Mouse (Mus musculus): Measurements from ENCODE around the gene Tanc2. TPM values are rescaled to one million over a fixed set of nuclear protein-coding genes. Genes with fewer than 3 reads are reported as not detected.

The Tanc2 gene
- polyA plus RNA-seq, 1 experiment: 6.2 TPM

GRCm38 (mm10) chr11:105828175-105828574 lies 238.4 kb downstream of the Tanc2 start:
- Histone ChIP-seq H3K36me3 (ENCODE audit: control insufficient read depth, insufficient read depth, low read length) (no peaks in the 10 kb centered on the region), H3K27me3 (ENCODE audit: control insufficient read depth, insufficient read depth, low read length) (no peaks in the 10 kb centered on the region), H3K27ac (ENCODE audit: control insufficient read depth, insufficient read depth, low read depth, low read length) (no peak overlapping the region), H3K4me3 (ENCODE audit: control insufficient read depth, low read depth, low read length) (no peak overlapping the region), H3K4me1 (ENCODE audit: control insufficient read depth, insufficient read depth, low read length) (no peaks in the 10 kb centered on the region)
- TF ChIP-seq CTCF (IDR thresholded peaks at IDR 0.05; ENCODE audit: control insufficient read depth, insufficient read depth, insufficient replicate concordance, low read depth, low read length) (no peak), POLR2A (IDR thresholded peaks at IDR 0.05; ENCODE audit: control insufficient read depth, low read depth, low read length) (no peak)

DNA sequence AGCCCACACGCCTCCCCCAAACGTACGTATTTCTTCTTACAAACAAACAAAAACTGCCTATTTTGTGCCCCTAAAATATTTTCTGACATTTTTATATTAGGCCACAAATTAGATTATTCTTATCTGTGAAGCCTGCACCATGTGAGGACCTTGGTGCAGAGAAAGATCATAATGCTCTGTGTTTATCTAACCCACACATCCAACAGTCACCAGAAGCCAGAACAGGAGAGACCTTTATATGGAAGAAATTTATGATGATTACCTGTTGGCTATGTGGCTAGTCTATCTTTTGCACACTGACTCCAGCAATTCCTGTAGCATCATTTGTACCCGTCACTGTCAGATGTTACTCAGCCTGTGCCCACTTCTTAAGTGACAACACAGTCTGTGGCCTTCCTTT lies 245.4 kb downstream of the Tanc2 start:
- no peaks in the 10 kb centered on the region for H3K36me3 ChIP-seq (ENCODE audit: control insufficient read depth, insufficient read depth, low read length)
- no peaks in the 10 kb centered on the region for H3K4me1 ChIP-seq (ENCODE audit: control insufficient read depth, insufficient read depth, low read length)
- TF ChIP-seq POLR2A (IDR thresholded peaks at IDR 0.05; ENCODE audit: control insufficient read depth, low read depth, low read length): no peak
- TF ChIP-seq CTCF (IDR thresholded peaks at IDR 0.05; ENCODE audit: control insufficient read depth, insufficient read depth, insufficient replicate concordance, low read depth, low read length): no peak
- no peaks in the 10 kb centered on the region for H3K27me3 ChIP-seq (ENCODE audit: control insufficient read depth, insufficient read depth, low read length)
- H3K27ac ChIP-seq (ENCODE audit: control insufficient read depth, insufficient read depth, low read depth, low read length): no peak overlapping the region
- no peak overlapping the region for H3K4me3 ChIP-seq (ENCODE audit: control insufficient read depth, low read depth, low read length)

- no peaks in the 10 kb centered on the region for H3K36me3 ChIP-seq (ENCODE audit: control insufficient read depth, insufficient read depth, low read length)
- H3K27ac ChIP-seq (ENCODE audit: control insufficient read depth, insufficient read depth, low read depth, low read length): no peak overlapping the region
- H3K4me3 ChIP-seq (ENCODE audit: control insufficient read depth, low read depth, low read length): no peak overlapping the region
- H3K27me3 ChIP-seq (ENCODE audit: control insufficient read depth, insufficient read depth, low read length): no peaks in the 10 kb centered on the region
- H3K4me1 ChIP-seq (ENCODE audit: control insufficient read depth, insufficient read depth, low read length): no peaks in the 10 kb centered on the region
- no peak for TF ChIP-seq CTCF (IDR thresholded peaks at IDR 0.05; ENCODE audit: control insufficient read depth, insufficient read depth, insufficient replicate concordance, low read depth, low read length)
Observed at GRCm38 (mm10) chr11:105836344-105836891, 246.6 kb downstream of the Tanc2 start.

GRCm38 (mm10) chr11:105837962-105838361 lies 248.2 kb downstream of the Tanc2 start:
- TF ChIP-seq POLR2A (IDR thresholded peaks at IDR 0.05; ENCODE audit: control insufficient read depth, low read depth, low read length) (no peak), CTCF (IDR thresholded peaks at IDR 0.05; ENCODE audit: control insufficient read depth, insufficient read depth, insufficient replicate concordance, low read depth, low read length) (no peak)
- no peaks in the 10 kb centered on the region for H3K36me3 ChIP-seq (ENCODE audit: control insufficient read depth, insufficient read depth, low read length)
- no peak overlapping the region for H3K27ac ChIP-seq (ENCODE audit: control insufficient read depth, insufficient read depth, low read depth, low read length)
- H3K4me3 ChIP-seq (ENCODE audit: control insufficient read depth, low read depth, low read length): no peak overlapping the region
- H3K27me3 ChIP-seq (ENCODE audit: control insufficient read depth, insufficient read depth, low read length): no peaks in the 10 kb centered on the region
- no peaks in the 10 kb centered on the region for H3K4me1 ChIP-seq (ENCODE audit: control insufficient read depth, insufficient read depth, low read length)

DNA sequence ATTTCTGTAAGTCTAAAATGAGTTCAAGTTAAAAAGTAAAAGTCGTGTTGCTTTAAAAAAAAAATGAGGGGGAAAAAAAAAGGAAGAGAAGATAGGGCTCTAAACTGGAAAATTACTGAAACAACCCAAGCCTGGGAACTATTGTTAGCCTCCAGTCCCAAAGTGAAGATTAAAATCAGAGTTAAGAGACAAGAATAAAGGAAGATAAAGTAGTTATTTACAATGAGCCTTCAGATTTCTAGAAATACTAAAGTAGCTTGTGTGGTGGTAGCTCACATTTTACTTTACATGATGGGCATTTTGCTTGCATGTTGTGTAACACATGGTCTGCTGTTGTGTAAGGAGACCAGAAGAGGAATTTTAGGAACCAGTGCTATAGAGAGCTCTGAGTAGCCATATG lies 256.1 kb downstream of the Tanc2 start:
- no peak overlapping the region for H3K4me3 ChIP-seq (ENCODE audit: control insufficient read depth, low read depth, low read length)
- no peaks in the 10 kb centered on the region for H3K27me3 ChIP-seq (ENCODE audit: control insufficient read depth, insufficient read depth, low read length)
- no peaks in the 10 kb centered on the region for H3K4me1 ChIP-seq (ENCODE audit: control insufficient read depth, insufficient read depth, low read length)
- TF ChIP-seq POLR2A (IDR thresholded peaks at IDR 0.05; ENCODE audit: control insufficient read depth, low read depth, low read length): no peak
- TF ChIP-seq CTCF (IDR thresholded peaks at IDR 0.05; ENCODE audit: control insufficient read depth, insufficient read depth, insufficient replicate concordance, low read depth, low read length): no peak
- H3K36me3 ChIP-seq (ENCODE audit: control insufficient read depth, insufficient read depth, low read length): no peaks in the 10 kb centered on the region
- H3K27ac ChIP-seq (ENCODE audit: control insufficient read depth, insufficient read depth, low read depth, low read length): no peak overlapping the region

DNA sequence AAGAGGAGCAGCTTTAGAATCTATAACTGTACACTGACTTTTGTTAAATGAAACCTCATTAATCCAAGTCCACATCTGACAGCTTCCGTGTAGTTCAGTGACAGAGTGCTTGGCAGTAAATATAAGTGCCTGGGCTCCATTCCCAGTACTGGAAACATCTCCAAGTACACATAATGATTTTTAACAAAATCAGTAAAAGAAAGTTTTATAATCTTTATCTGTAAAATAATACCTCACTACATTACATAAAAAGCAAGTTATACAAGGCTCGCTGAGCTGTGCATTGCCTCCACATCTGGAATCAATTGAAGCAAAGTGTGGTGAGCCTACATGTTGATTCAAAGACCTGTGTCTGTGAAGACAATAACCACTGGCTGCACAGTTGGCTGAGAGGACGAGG lies 265.7 kb downstream of the Tanc2 start:
- Histone ChIP-seq H3K4me1 (ENCODE audit: control insufficient read depth, insufficient read depth, low read length) (no peaks in the 10 kb centered on the region), H3K4me3 (ENCODE audit: control insufficient read depth, low read depth, low read length) (no peak overlapping the region), H3K36me3 (ENCODE audit: control insufficient read depth, insufficient read depth, low read length) (no peaks in the 10 kb centered on the region), H3K27ac (ENCODE audit: control insufficient read depth, insufficient read depth, low read depth, low read length) (no peak overlapping the region), H3K27me3 (ENCODE audit: control insufficient read depth, insufficient read depth, low read length) (no peaks in the 10 kb centered on the region)
- TF ChIP-seq POLR2A (IDR thresholded peaks at IDR 0.05; ENCODE audit: control insufficient read depth, low read depth, low read length) (no peak), CTCF (IDR thresholded peaks at IDR 0.05; ENCODE audit: control insufficient read depth, insufficient read depth, insufficient replicate concordance, low read depth, low read length) (no peak)

- Histone ChIP-seq H3K4me1 (ENCODE audit: control insufficient read depth, insufficient read depth, low read length) (no peaks in the 10 kb centered on the region), H3K27ac (ENCODE audit: control insufficient read depth, insufficient read depth, low read depth, low read length) (no peak overlapping the region), H3K27me3 (ENCODE audit: control insufficient read depth, insufficient read depth, low read length) (no peaks in the 10 kb centered on the region), H3K36me3 (ENCODE audit: control insufficient read depth, insufficient read depth, low read length) (no peaks in the 10 kb centered on the region), H3K4me3 (ENCODE audit: control insufficient read depth, low read depth, low read length) (no peak overlapping the region)
- TF ChIP-seq CTCF (IDR thresholded peaks at IDR 0.05; ENCODE audit: control insufficient read depth, insufficient read depth, insufficient replicate concordance, low read depth, low read length) (no peak), POLR2A (IDR thresholded peaks at IDR 0.05; ENCODE audit: control insufficient read depth, low read depth, low read length) (no peak)
Observed at GRCm38 (mm10) chr11:105858063-105858462, 268.3 kb downstream of the Tanc2 start.

DNA sequence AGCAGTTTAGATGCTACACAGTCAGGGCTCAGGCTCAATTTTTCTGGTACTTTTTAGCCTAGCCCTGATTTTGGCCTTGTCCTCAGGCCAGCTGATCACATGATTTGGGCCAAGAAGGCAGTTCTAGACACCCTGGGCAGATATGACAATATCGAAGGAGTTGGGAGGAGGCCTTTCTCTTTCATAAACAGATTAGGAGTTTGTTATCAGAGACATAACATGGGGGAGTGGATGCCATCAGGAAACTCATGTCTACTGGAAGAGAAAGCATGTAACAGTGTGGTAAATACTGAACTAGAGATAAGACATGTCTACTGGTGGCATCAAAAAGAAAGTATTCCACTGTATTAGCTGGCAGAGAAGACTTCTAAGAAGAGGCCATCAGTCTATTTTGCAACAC lies 295.8 kb downstream of the Tanc2 start:
- TF ChIP-seq POLR2A (IDR thresholded peaks at IDR 0.05; ENCODE audit: control insufficient read depth, low read depth, low read length) (no peak), CTCF (IDR thresholded peaks at IDR 0.05; ENCODE audit: control insufficient read depth, insufficient read depth, insufficient replicate concordance, low read depth, low read length) (no peak)
- Histone ChIP-seq H3K36me3 (ENCODE audit: control insufficient read depth, insufficient read depth, low read length) (no peaks in the 10 kb centered on the region), H3K4me3 (ENCODE audit: control insufficient read depth, low read depth, low read length) (no peak overlapping the region), H3K4me1 (ENCODE audit: control insufficient read depth, insufficient read depth, low read length) (no peaks in the 10 kb centered on the region), H3K27me3 (ENCODE audit: control insufficient read depth, insufficient read depth, low read length) (no peaks in the 10 kb centered on the region), H3K27ac (ENCODE audit: control insufficient read depth, insufficient read depth, low read depth, low read length) (no peak overlapping the region)
